Mouse (Mus musculus) c-Kit-negative CD71-positive TER-119-positive erythroid progenitor cells, embryonic 14.5 days (primary cell): ENCODE data around the gene Ispd.

Experiments used
- DNase-seq: peaks from one replicate; pipeline ENCODE4 v3.0.0-alpha.2; 2013; ENCODE audit warnings: low read depth, low spot score

The Ispd gene

GRCm38 (mm10) chr12:36708810-36709209 lies 327.6 kb downstream of the Ispd start:
- no peak for DNase-seq

- DNase-seq = no peak
These were observed 332.8 kb downstream of the Ispd start for GRCm38 (mm10) chr12:36713866-36714662.

DNA sequence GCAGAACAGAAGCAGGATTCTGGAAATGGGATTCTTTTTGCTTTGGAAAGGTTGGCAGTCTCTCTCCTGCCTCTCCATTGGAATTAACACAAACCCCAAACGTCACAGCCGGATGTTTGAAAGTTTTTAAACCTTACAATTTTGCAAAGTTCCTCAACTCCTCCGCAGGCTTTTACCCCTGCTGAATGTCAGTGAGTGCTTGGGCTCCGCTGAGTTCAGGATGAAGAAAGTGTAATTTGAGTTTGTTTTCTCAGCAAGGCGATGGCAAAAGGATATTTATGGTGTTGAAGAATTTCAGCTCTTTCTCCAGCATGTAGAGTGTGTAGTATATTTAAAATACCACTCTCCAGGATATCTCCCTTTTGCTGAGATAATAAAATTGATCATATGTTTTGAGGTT lies 336.3 kb downstream of the Ispd start:
- DNase-seq = no peak

DNA sequence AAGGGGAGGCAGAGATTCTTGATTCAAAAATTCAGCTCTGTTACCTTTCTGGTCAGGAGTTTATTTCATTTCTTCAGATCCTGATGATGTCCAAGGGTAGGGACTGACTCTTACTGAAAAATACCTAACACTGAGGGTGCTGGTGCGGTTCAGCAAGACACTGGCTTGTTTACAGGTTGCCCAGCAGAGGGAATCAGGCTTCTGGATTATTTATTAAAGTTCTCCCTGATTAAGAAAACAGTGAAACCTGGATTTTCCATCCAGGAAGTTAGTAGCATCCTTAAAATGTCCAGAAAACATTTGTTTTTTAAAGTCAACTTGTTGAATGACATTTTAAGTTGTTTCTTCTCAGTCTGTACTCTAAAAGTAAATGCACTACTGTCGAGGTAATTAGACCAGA lies 337.2 kb downstream of the Ispd start:
- no peak for DNase-seq

DNA sequence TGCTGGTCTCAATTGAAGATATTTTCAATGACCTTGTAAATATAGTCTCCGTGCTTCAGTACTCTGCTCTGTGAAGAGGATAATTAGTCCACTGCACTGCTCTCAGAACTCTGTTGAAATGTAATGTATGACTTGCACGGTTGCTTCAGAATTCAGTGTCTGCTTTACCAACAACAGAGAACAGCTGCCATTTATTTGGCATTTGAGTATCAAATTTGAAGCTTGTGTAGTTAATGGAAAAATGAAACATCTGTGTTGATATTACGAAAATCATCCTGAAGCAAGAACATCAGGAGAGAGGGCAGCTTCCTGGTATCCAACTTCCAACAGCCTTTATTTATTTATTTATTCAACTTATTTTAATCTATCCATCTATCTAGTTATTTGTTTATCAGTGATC lies 337.8 kb downstream of the Ispd start:
- DNase-seq = no peak

GRCm38 (mm10) chr12:36720779-36721178 lies 339.5 kb downstream of the Ispd start:
- no peak for DNase-seq

- no peak for DNase-seq
These were observed 340.0 kb downstream of the Ispd start for GRCm38 (mm10) chr12:36721223-36721622.

- no peak for DNase-seq
These were observed 341.5 kb downstream of the Ispd start for GRCm38 (mm10) chr12:36722754-36723153.

GRCm38 (mm10) chr12:36723302-36723701 lies 342.1 kb downstream of the Ispd start:
- no peak for DNase-seq

DNA sequence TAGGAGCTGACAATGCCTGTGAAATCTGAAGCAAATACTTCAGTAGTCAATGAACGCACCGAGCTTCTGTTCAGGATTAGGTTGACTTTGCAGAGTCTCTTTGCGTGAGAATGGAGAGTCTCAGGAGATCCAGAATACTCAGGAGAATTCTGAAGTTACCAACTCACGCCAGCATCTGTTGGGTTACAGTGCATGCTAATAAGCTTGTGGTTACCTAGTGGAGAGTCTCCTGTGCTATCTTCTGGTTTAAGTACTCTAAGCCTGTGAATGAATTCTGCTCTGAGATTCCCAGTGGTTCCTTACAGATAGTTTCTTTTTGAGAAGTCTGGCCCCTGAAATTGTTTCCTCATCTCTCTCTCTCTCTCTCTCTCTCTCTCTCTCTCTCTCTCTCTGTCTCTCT lies 343.0 kb downstream of the Ispd start:
- no peak for DNase-seq

DNA sequence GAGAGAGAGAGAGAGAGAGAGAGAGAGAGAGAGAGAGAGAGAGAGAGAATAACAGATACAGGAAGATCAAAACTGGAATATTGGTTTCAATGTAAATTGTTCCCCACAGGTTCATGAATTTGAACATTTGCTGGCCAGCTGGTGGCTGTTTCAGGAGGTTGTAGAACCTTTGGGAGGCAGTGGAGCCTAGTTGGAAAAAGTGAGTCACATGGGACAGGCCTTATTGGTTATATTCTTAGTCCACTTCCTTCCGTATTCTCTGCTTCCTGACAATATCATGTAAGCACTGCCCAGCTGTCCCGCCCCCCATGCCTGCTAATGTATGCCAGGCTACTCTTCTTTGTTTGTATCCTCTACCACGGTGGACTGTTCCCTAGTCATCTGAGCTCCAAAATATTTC lies 344.0 kb downstream of the Ispd start:
- DNase-seq = no peak

DNA sequence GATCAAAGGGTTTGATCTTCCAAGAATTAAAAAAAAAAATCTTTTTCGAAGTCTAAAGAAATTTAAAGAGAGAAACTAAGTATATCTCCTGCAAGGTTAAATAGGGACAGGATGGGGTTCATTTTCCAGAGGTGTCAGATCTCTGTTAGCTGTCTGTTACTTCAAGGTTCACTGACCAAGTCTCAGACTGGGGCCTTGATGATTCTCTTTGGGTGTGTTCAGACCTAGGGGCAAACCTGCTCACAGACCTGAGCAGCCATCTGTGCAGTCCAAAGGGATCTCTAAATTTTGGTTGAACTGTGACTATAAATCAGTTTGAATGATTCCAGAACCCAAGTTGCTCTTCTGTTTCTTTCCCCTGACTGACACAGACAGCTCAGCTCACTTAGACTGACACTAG lies 344.8 kb downstream of the Ispd start:
- no peak for DNase-seq

GRCm38 (mm10) chr12:36733673-36734371 lies 352.6 kb downstream of the Ispd start:
- DNase-seq = no peak
